Mouse (Mus musculus) heart, adult 2 months (tissue): ENCODE data around the gene Nek4. TPM values are rescaled to one million over a fixed set of nuclear protein-coding genes. Genes with fewer than 3 reads are reported as not detected.

ENCODE experiments used
- DNase-seq, 2 experiments: peaks; one replicate each; pipeline ENCODE4 v3.0.0; 2021
- H3K27ac ChIP-seq: fragments of 200-600 bp; 2 replicates; pipeline ENCODE4 v1.8.1; 2022
- H3K27me3 ChIP-seq: fragments of 200-500 bp; 2 replicates; pipeline ENCODE4 v1.6.1; 2012; ENCODE audit warnings: mild to moderate bottlenecking, low read length, inconsistent platforms, mixed read lengths; ENCODE audit not compliant: control insufficient read depth, insufficient read depth
- H3K36me3 ChIP-seq: fragments of 200-500 bp; 2 replicates; pipeline ENCODE4 v1.6.1; 2012; ENCODE audit warnings: low read length, inconsistent platforms; ENCODE audit not compliant: control insufficient read depth, insufficient read depth
- H3K4me1 ChIP-seq: fragments of 200-500 bp; 2 replicates; pipeline ENCODE4 v1.6.1; 2011; ENCODE audit warnings: low read length; ENCODE audit not compliant: control insufficient read depth, insufficient read depth
- H3K4me3 ChIP-seq: fragments of 200-600 bp; 2 replicates; pipeline ENCODE4 v1.8.1; 2022
- H3K79me2 ChIP-seq: fragments of 200-500 bp; replicated peaks from 2 replicates; pipeline ENCODE4 v1.6.1; 2012; ENCODE audit warnings: mild to moderate bottlenecking, inconsistent platforms, low read length, moderate library complexity, mixed read lengths; ENCODE audit not compliant: control insufficient read depth, insufficient read depth
- H3K9ac ChIP-seq: fragments of 200-500 bp; 2 replicates; pipeline ENCODE4 v1.6.1; 2012; ENCODE audit warnings: low read depth, mild to moderate bottlenecking, control low read depth, inconsistent platforms, low read length, mixed read lengths
- CTCF ChIP-seq: fragments of 200-600 bp; IDR thresholded peaks from 2 replicates; pipeline ENCODE4 v1.8.1; 2022; ENCODE audit warnings: antibody characterized with exemption, mild to moderate bottlenecking, moderate library complexity
- EP300 ChIP-seq: fragments of 200-500 bp; IDR thresholded peaks from 2 replicates; pipeline ENCODE4 v1.6.1; 2011; ENCODE audit warnings: low read depth, low read length, control low read depth; ENCODE audit not compliant: insufficient read depth
- POLR2A ChIP-seq: fragments of 200-500 bp; IDR thresholded peaks from 2 replicates; pipeline ENCODE4 v1.6.1; 2011; ENCODE audit warnings: mild to moderate bottlenecking, low read depth, low read length, control low read depth; ENCODE audit not compliant: insufficient read depth
- WGBS: fragments of 180-500 bp; shearing (Covaris S2); methylation state at CpG from one replicate; pipeline ENCODE4 v1.1.7; 2018; 5-methylcytosine and 5-hydroxymethylcytosine counted together
- intact Hi-C: fragments of 180-260 bp; cut with DNase I; formaldehyde crosslinking; loops from one replicate; pipeline ENCODE4 v1.15.1; 2025
- polyA plus RNA-seq: library from polyadenylated mRNA; depleted of rRNA; stranded (reverse); fragments of >200 nt; gene quantifications from 2 replicates; pipeline ENCODE4 v1.2.3, GENCODE M21; 2012; rRNA removed
- total RNA-seq, 2 experiments: library from RNA; stranded (reverse); gene quantifications; 2 replicates each; pipeline ENCODE4 v1.2.3; 2021

Gene Nek4
- total and polyA plus RNA-seq, 3 experiments, result 1.7 to 5.6 (median 4.0) TPM

DNA sequence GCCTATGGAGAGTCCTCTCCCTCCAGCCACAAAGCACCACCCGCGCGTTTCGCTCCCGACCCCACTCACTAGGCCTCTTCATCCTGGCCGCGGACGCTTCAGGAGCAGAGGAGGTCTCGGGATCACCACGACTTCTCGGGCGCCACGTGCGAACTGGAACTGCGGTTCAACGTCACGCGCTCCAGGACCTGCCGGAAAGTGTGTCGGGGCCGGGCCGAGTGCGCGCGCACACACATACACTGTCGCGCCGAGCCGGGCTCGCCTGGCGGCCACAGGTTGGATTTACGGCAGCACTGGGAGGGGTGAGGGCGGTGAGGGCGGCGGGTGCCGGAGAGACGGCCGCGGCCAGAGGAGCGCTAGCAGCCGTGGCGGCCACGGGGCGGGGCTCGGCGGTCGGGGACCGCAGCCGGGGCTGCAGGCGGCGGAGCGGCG is 67.7 kb downstream of the Nek4 start, which contains the start of the genes Pbrm1 and Gnl3:
Gene Pbrm1 (plus strand): TSS at position 279 of the 432 bp plus-strand sequence.
Gene Gnl3 (minus strand): TSS at position 293 of the 432 bp plus-strand sequence.
- Histone ChIP-seq H3K9ac (peak within 1 kb of the TSS; percentile 94), H3K27ac (peak within 1 kb of the TSS; percentile 84), H3K27me3 (no peaks in the 10 kb centered on the region), H3K4me1 (peaks cover 7% of the 10 kb centered on the region), H3K79me2 (0 out of 2 replicates have a peak, but pooled peaks cover 3% of the 10 kb centered on the region), H3K36me3 (peaks cover 23% of the 10 kb centered on the region), H3K4me3 (peak within 1 kb of the TSS; percentile 69)
- intact Hi-C loops, result loop anchor here (1.0 kb wide), 1 partner anchor 18 kb away; the partner anchor contains the start of genes Glt8d1 and Spcs1
- WGBS, result 1% methylated on average over 48 of the region's 53 CpGs
- DNase-seq, result peak; percentile 97 to 98
- TF ChIP-seq POLR2A, result peak; percentile 78
- TF ChIP-seq EP300, result 0 out of 2 replicates have a peak, but pooled peaks have one; percentile 16
- peak; percentile 41 for TF ChIP-seq CTCF

- intact Hi-C loops, result loop anchor here (1.0 to 5.0 kb wide), 2 partner anchors 18 to 178 kb away; partner anchors contain the start of genes Glt8d1 and Spcs1
- H3K79me2 ChIP-seq, result 0 out of 2 replicates have a peak, but pooled peaks cover 3% of the 10 kb centered on the region
- peaks cover 7% of the 10 kb centered on the region for H3K4me1 ChIP-seq
- H3K27me3 ChIP-seq, result no peaks in the 10 kb centered on the region
- peak in 1 of 2 experiments; percentile 92 for DNase-seq
- H3K9ac ChIP-seq, result peak overlapping the region; percentile 94
- H3K4me3 ChIP-seq, result peak overlapping the region; percentile 69
- H3K36me3 ChIP-seq, result peaks cover 21% of the 10 kb centered on the region
- WGBS, result 1% methylated on average over 45 of the region's 56 CpGs
- TF ChIP-seq EP300 (no peak), POLR2A (peak; percentile 37; the same call in 1 of the 2 replicates)
- peak overlapping the region; percentile 84 for H3K27ac ChIP-seq
These were observed 68.4 kb downstream of the Nek4 start for GRCm38 (mm10) chr14:31019331-31020205.

- no peak for TF ChIP-seq POLR2A
- no peak for TF ChIP-seq CTCF
- TF ChIP-seq EP300, result no peak
- no peak overlapping the region for H3K27ac ChIP-seq
- peaks cover 19% of the 10 kb centered on the region for H3K36me3 ChIP-seq
- H3K9ac ChIP-seq, result no peak overlapping the region
- WGBS, result 11% methylated on average over 1 of the region's 1 CpGs
- no peaks in the 10 kb centered on the region for H3K27me3 ChIP-seq
- H3K4me3 ChIP-seq, result no peak overlapping the region
- H3K4me1 ChIP-seq, result peaks cover 7% of the 10 kb centered on the region
- intact Hi-C loops, result loop anchor here (5.0 kb wide), 1 partner anchor 175 kb away; no protein-coding TSS in a partner anchor
- no peak for DNase-seq
- peaks cover 3% of the 10 kb centered on the region; the same call in 1 of the 2 replicates for H3K79me2 ChIP-seq
These were observed 71.4 kb downstream of the Nek4 start for GRCm38 (mm10) chr14:31022579-31022978.

DNA sequence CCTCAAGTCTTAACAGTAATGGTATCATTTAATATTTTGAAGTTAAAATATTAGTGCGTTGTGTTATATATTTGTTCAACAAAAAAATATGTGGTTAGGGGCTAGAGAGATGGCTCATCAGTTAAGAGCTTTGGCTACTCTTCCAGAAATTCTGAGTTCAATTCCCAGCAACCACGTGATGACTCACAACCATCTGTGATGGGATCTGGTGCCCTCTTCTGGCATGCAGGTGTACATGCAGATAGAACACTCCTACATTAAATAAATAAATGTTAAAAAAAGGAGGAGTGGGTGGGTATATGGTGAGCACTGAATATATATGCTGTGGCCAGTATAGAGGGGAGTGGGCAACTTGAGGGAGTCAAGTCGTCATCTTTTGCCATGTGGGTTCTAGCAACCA is 74.6 kb downstream of the Nek4 start:
- Histone ChIP-seq H3K27me3 (no peaks in the 10 kb centered on the region), H3K36me3 (peaks cover 11% of the 10 kb centered on the region), H3K4me1 (no peaks in the 10 kb centered on the region), H3K27ac (no peak overlapping the region), H3K4me3 (no peak overlapping the region), H3K79me2 (peaks cover 1% of the 10 kb centered on the region; the same call in 1 of the 2 replicates), H3K9ac (no peak overlapping the region)
- intact Hi-C loops, result loop anchor here (5.0 kb wide), 1 partner anchor 37 kb away; no protein-coding TSS in a partner anchor
- no peak for DNase-seq
- peak; percentile 58 for TF ChIP-seq CTCF
- TF ChIP-seq EP300, result no peak
- TF ChIP-seq POLR2A, result no peak
- WGBS, result 76% methylated on average over 3 of the region's 3 CpGs

Other genes with a start within 250 kb of the Nek4 start
- gene Sfmbt1, start 236.5 kb upstream of the Nek4 start, total RNA-seq, result 10 to 100 TPM; 12.9 to 14.2 TPM
- gene Sfmbt1, start 236.5 kb upstream of the Nek4 start, polyA plus RNA-seq, result 1.6 and 2.8 TPM in 2 replicates
- 1 to 10 TPM; 7.3 to 9.4 TPM for gene Tmem110, start 125.8 kb upstream of the Nek4 start, total RNA-seq
- gene Tmem110, start 125.8 kb upstream of the Nek4 start, polyA plus RNA-seq, result 13.1 and 14.3 TPM in 2 replicates
- gene Mustn1, start 72.2 kb upstream of the Nek4 start, total RNA-seq, result 10 to 100 TPM; 14.4 to 15.9 TPM
- 13.6 and 17.7 TPM in 2 replicates for gene Mustn1, start 72.2 kb upstream of the Nek4 start, polyA plus RNA-seq
- gene Itih4, start 64.9 kb upstream of the Nek4 start, total RNA-seq, result 1 to 10 TPM; 7.1 to 7.3 TPM
- gene Itih4, start 64.9 kb upstream of the Nek4 start, polyA plus RNA-seq, result 4.7 and 7.0 TPM in 2 replicates
- gene Itih3, start 27.6 kb upstream of the Nek4 start, total RNA-seq, result under 1 TPM; 0.82 to 0.86 TPM
- 0.25 and 0.44 TPM in 2 replicates for gene Itih3, start 27.6 kb upstream of the Nek4 start, polyA plus RNA-seq
- not detected for gene Itih1, start 8.1 kb upstream of the Nek4 start, total RNA-seq
- gene Itih1, start 8.1 kb upstream of the Nek4 start, polyA plus RNA-seq, result 0.04 and 0.09 TPM in 2 replicates
- 10 to 100 TPM; 24.6 to 25.1 TPM for gene Glt8d1, start 50.0 kb downstream of the Nek4 start, total RNA-seq
- 18.4 and 30.1 TPM in 2 replicates for gene Glt8d1, start 50.0 kb downstream of the Nek4 start, polyA plus RNA-seq
- 100 to 1,000 TPM; 123 to 137 TPM for gene Spcs1, start 50.3 kb downstream of the Nek4 start, total RNA-seq
- 145 and 289 TPM in 2 replicates for gene Spcs1, start 50.3 kb downstream of the Nek4 start, polyA plus RNA-seq
- gene Pbrm1, start 67.8 kb downstream of the Nek4 start, total RNA-seq, result 10 to 100 TPM; 49.6 to 52.8 TPM
- gene Pbrm1, start 67.8 kb downstream of the Nek4 start, polyA plus RNA-seq, result 7.7 and 15.7 TPM in 2 replicates
- 10 to 100 TPM; 26.2 to 27.6 TPM for gene Gnl3, start 67.8 kb downstream of the Nek4 start, total RNA-seq
- gene Gnl3, start 67.8 kb downstream of the Nek4 start, polyA plus RNA-seq, result 8.1 and 19.2 TPM in 2 replicates
- gene Smim4, start 177.6 kb downstream of the Nek4 start, total RNA-seq, result 10 to 100 TPM; 61.1 to 81.3 TPM
- 57.5 and 81.7 TPM in 2 replicates for gene Smim4, start 177.6 kb downstream of the Nek4 start, polyA plus RNA-seq
- 10 to 100 TPM; 18.7 to 21.8 TPM for gene Nt5dc2, start 179.7 kb downstream of the Nek4 start, total RNA-seq
- 52.5 and 82.7 TPM in 2 replicates for gene Nt5dc2, start 179.7 kb downstream of the Nek4 start, polyA plus RNA-seq
- 10 to 100 TPM; 64.2 to 65.0 TPM for gene Stab1, start 217.3 kb downstream of the Nek4 start, total RNA-seq
- gene Stab1, start 217.3 kb downstream of the Nek4 start, polyA plus RNA-seq, result 77.0 and 90.8 TPM in 2 replicates